Mouse (Mus musculus): Measurements from ENCODE around the gene Micall1. TPM values are rescaled to one million over a fixed set of nuclear protein-coding genes. Genes with fewer than 3 reads are reported as not detected.

Gene Micall1
- total and polyA plus RNA-seq, 3 experiments = 1.7 to 8.9 (median 6.7) TPM

DNA sequence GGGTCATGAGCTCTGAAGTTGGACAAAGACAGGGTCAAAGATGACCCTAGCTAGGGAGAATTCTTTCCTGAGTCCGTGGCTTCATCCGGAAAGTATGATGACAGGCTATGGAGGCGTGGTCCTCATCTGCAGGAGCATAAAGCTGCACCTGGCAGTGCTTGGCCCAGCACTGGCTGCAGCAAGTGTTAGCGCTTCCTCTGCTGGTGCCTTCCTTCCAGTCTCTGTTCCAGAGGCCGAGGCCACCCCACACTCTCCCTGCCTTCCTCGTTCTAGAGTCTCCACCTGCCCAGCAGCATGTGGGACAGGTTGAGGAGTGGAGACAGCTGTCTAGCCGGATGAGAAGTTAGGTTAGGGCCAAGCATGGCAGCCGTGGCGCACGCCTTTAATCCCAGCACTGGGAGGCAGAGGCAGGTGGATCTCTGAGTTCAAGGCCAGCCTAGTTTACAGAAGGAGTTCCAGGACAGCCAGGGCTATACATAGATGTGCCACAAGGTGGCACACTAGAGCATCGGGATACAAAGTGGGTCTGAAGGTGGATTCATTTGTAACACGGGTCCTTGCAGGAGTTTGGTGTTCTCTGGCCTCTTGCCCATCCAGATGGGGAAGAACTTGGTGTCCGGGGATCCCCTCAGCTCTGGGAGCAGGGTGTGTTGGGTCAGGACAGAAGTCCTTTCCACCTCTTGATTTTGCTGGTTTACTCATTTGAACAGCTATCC is 17.7 kb downstream of the Micall1 start:
- no peak overlapping the region for H3K4me3 ChIP-seq (replicated peaks in 1 of 3; ENCODE audit: low read depth in 2 of 3, low read length in 2 of 3, poor library complexity in 1 of 3)
- no peak overlapping the region for H3K27ac ChIP-seq (ENCODE audit: insufficient read depth, low read depth)
- no peaks in the 10 kb centered on the region for H3K4me1 ChIP-seq (ENCODE audit: control insufficient read depth in 1 of 2, insufficient read depth in 2 of 2)
- peaks cover 86 to 98% of the 10 kb centered on the region in 2 experiments for H3K36me3 ChIP-seq (replicated peaks in 1 of 2; ENCODE audit: control insufficient read depth in 1 of 2, insufficient read depth in 1 of 2, low read length in 1 of 2)
- H3K79me2 ChIP-seq (replicated peaks; ENCODE audit: control insufficient read depth, extremely low read depth, insufficient read depth, poor library complexity, severe bottlenecking) = no peaks in the 10 kb centered on the region
- H3K27me3 ChIP-seq (replicated peaks) = no peaks in the 10 kb centered on the region
- dilution Hi-C loops (cut with MboI; ENCODE audit: extremely low pct_ligation_motif_present, extremely low pct_unique_long_range_greater_than_20kb, low sequenced_read_pairs) (no loop called here), in situ Hi-C loops (cut with MboI; ENCODE audit: low pct_ligation_motif_present, low pct_unique_long_range_greater_than_20kb, low sequenced_read_pairs) (no loop called here)
- no peak overlapping the region for H3K9ac ChIP-seq (ENCODE audit: insufficient read depth, low read depth)
- peak; percentile 43 for DNase-seq (ENCODE audit: extremely low read depth)
- peaks cover 11% of the 10 kb centered on the region for H3K9me3 ChIP-seq (replicated peaks; ENCODE audit: low read length)
- no peak for TF ChIP-seq HCFC1 (IDR thresholded peaks at IDR 0.05; ENCODE audit: low read depth, low read length)
- TF ChIP-seq SMC3 (IDR thresholded peaks at IDR 0.05; ENCODE audit: low read depth, low read length) = peak; percentile 43
- no peak; the same call in 1 of the 2 replicates for TF ChIP-seq RAD21 (IDR thresholded peaks at IDR 0.05; ENCODE audit: low read depth, low read length)
- TF ChIP-seq CTCF (conservative IDR thresholded peaks at IDR 0.05 in 1 of 2, IDR thresholded peaks at IDR 0.05 in 1 of 2; ENCODE audit: low read depth in 2 of 2, low read length in 2 of 2) = peak; percentile 66 to 78
- no peak for TF ChIP-seq NELFE (IDR thresholded peaks at IDR 0.05; ENCODE audit: low read depth, low read length)
- no peak for TF ChIP-seq ZC3H11A (IDR thresholded peaks at IDR 0.05; ENCODE audit: low read depth, low read length)
- TF ChIP-seq UBTF (IDR thresholded peaks at IDR 0.05; ENCODE audit: low read depth, low read length) = no peak
- no peak overlapping the region for H3K4me2 ChIP-seq (ENCODE audit: insufficient read depth, low read depth, poor library complexity, severe bottlenecking)

DNA sequence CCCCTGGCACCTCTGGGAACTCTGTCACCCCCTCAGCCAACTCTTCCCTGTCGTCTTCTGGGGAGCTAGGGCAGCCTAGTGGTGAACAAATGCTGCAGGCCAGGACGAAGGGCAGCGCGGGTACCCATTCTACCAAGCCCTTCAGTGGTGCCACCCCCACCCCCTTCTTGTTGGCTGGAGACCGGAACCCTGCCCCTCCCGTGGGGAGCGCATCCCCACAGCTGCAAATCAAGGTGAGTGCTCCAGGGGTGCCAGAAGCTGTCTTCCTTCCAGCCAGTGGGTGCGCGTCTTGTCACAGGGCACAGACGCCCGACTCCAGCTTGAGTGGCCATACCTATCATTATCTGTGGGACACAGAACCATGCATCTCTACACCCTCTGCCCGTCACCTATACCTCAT is 18.4 kb downstream of the Micall1 start:
- peaks cover 93 to 98% of the 10 kb centered on the region in 2 experiments for H3K36me3 ChIP-seq (replicated peaks in 1 of 2; ENCODE audit: control insufficient read depth in 1 of 2, insufficient read depth in 1 of 2, low read length in 1 of 2)
- in situ Hi-C loops (cut with MboI; ENCODE audit: low pct_ligation_motif_present, low pct_unique_long_range_greater_than_20kb, low sequenced_read_pairs) = no loop called here
- no peak overlapping the region for H3K4me2 ChIP-seq (ENCODE audit: insufficient read depth, low read depth, poor library complexity, severe bottlenecking)
- H3K4me1 ChIP-seq (ENCODE audit: control insufficient read depth in 1 of 2, insufficient read depth in 2 of 2) = no peaks in the 10 kb centered on the region
- no peak overlapping the region for H3K9ac ChIP-seq (ENCODE audit: insufficient read depth, low read depth)
- no peak for TF ChIP-seq CHD1 (IDR thresholded peaks at IDR 0.05; ENCODE audit: low read depth, low read length)
- TF ChIP-seq USF2 (conservative IDR thresholded peaks at IDR 0.05; ENCODE audit: low read depth, low read length) = no peak
- no peak for TF ChIP-seq CHD2 (IDR thresholded peaks at IDR 0.05; ENCODE audit: low read length)
- TF ChIP-seq MYC (IDR thresholded peaks at IDR 0.05; ENCODE audit: low read depth, low read length) = no peak
- TF ChIP-seq KAT2A (IDR thresholded peaks at IDR 0.05; ENCODE audit: insufficient replicate concordance, low read length) = no peak
- DNase-seq (ENCODE audit: extremely low read depth) = no peak
- H3K79me2 ChIP-seq (replicated peaks; ENCODE audit: control insufficient read depth, extremely low read depth, insufficient read depth, poor library complexity, severe bottlenecking) = no peaks in the 10 kb centered on the region
- H3K9me3 ChIP-seq (replicated peaks; ENCODE audit: low read length) = peaks cover 11% of the 10 kb centered on the region
- no peak overlapping the region for H3K4me3 ChIP-seq (replicated peaks in 1 of 3; ENCODE audit: low read depth in 2 of 3, low read length in 2 of 3, poor library complexity in 1 of 3)
- no peaks in the 10 kb centered on the region for H3K27me3 ChIP-seq (replicated peaks)
- dilution Hi-C loops (cut with MboI; ENCODE audit: extremely low pct_ligation_motif_present, extremely low pct_unique_long_range_greater_than_20kb, low sequenced_read_pairs) = no loop called here
- H3K27ac ChIP-seq (ENCODE audit: insufficient read depth, low read depth) = no peak overlapping the region

DNA sequence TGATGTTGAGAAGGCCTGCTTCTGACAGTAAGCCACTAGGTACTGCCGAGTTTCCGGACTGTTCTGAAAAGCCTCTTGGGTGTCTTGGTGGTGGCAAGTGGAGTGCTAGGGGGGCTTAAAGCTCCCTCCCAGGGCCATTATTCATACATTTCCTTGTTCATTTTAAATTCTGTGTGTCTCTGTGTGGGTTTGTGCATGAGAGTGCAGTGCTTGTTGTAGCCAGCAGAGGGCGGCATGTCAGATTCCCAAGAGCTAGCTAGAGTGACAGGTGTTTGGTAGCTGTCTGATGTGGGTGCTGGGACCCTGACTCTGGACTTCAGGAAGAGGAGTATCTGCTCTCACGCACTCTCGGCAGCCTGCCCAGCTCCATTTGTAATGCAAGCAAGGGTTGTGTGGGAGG is 19.5 kb downstream of the Micall1 start:
- peaks cover 92 to 98% of the 10 kb centered on the region in 2 experiments for H3K36me3 ChIP-seq (replicated peaks in 1 of 2; ENCODE audit: control insufficient read depth in 1 of 2, insufficient read depth in 1 of 2, low read length in 1 of 2)
- no peaks in the 10 kb centered on the region for H3K27me3 ChIP-seq (replicated peaks)
- H3K27ac ChIP-seq (ENCODE audit: insufficient read depth, low read depth) = no peak overlapping the region
- TF ChIP-seq HCFC1 (IDR thresholded peaks at IDR 0.05; ENCODE audit: low read depth, low read length) = no peak
- no peak for TF ChIP-seq RAD21 (IDR thresholded peaks at IDR 0.05; ENCODE audit: low read depth, low read length)
- TF ChIP-seq CTCF (conservative IDR thresholded peaks at IDR 0.05 in 1 of 2, IDR thresholded peaks at IDR 0.05 in 1 of 2; ENCODE audit: low read depth in 2 of 2, low read length in 2 of 2) = peak; percentile 30 to 52; a peak in 3 of 4 replicates
- H3K9ac ChIP-seq (ENCODE audit: insufficient read depth, low read depth) = no peak overlapping the region
- H3K79me2 ChIP-seq (replicated peaks; ENCODE audit: control insufficient read depth, extremely low read depth, insufficient read depth, poor library complexity, severe bottlenecking) = no peaks in the 10 kb centered on the region
- DNase-seq (ENCODE audit: extremely low read depth) = no peak
- dilution Hi-C loops (cut with MboI; ENCODE audit: extremely low pct_ligation_motif_present, extremely low pct_unique_long_range_greater_than_20kb, low sequenced_read_pairs) = no loop called here
- peaks cover 11% of the 10 kb centered on the region for H3K9me3 ChIP-seq (replicated peaks; ENCODE audit: low read length)
- H3K4me3 ChIP-seq (replicated peaks in 1 of 3; ENCODE audit: low read depth in 2 of 3, low read length in 2 of 3, poor library complexity in 1 of 3) = no peak overlapping the region
- no peak overlapping the region for H3K4me2 ChIP-seq (ENCODE audit: insufficient read depth, low read depth, poor library complexity, severe bottlenecking)
- in situ Hi-C loops (cut with MboI; ENCODE audit: low pct_ligation_motif_present, low pct_unique_long_range_greater_than_20kb, low sequenced_read_pairs) = no loop called here
- no peaks in the 10 kb centered on the region for H3K4me1 ChIP-seq (ENCODE audit: control insufficient read depth in 1 of 2, insufficient read depth in 2 of 2)

All from CH12.LX (cell line).